Mouse (Mus musculus): ENCODE results near the gene Dnajc25. TPM values are rescaled to one million over a fixed set of nuclear protein-coding genes. Genes with fewer than 3 reads are reported as not detected.

The Dnajc25 gene
- polyA plus RNA-seq (2012; ENCODE audit: low replicate concordance): 3.0 and 4.6 TPM in 2 replicates

DNA sequence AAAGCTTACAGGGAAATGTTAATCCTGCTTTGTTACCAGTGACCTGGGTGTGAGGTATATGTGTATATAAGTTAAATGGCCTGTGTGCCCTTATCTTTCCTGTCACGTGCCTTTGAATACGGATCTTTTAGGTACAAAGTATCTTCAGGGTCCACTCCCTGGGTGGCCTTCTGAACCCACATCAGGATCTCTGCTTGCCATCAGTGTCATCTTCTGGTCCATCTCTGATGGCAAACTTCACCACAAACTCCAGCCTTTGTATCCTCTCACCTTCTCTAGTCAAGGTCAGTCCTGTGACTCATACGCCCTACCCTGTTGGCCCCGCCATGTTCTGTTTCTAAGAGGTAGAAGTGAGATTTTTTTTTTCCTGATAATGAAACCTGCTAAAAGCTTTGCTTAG, at the start of gene Dnajc25:
Dnajc25 (plus strand) TSS at position 301 of the 400 bp plus-strand sequence.

GRCm38 (mm10) chr4:58986540-58987190, 8.2 kb upstream of the Dnajc25 start, which contains the start of gene Ptgr1:
TSS of gene Ptgr1 (minus strand) at chr4:58987119.

DNA sequence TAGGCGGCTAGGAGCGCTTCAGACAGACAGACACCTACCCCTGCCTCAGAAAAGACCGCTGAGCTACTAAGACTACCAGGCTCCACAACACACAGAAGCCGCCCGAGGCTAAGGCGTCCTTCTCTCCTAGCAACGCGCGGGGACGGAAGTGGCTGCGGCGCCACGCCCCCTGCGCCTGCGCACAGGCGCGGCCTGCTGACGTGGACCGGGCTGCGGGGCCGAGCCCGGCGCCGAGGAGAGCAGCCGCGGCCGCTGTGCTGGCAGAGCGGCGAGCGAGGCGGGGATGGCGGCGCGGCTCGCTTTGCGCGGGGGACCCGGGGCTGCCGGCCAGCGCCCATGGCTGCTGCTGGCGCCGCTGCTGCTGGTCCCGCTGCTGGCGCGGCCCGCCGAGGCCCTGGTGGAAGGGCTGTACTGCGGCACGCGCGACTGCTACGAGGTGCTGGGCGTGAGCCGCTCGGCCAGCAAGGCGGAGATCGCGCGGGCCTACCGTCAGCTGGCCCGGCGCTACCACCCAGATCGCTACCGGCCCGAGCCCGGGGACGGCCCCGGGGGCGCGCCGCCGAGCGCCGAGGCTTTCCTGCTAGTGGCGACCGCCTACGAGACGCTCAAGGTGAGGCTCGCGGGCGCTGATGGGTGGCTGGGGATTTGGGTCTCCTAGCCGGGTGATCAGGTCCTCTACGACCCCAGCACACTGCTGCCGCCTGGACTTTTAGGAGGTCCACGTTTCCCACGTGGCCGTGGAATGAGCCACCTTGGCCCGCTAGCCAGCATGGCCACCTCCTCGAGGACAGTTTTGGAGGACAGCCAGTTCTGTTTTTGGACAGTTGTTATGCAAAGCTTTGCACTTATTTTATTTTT, 8.3 kb downstream of the Dnajc25 start, which contains the start of gene Gm20503:
Gm20503 (plus strand) TSS at position 263 of the 858 bp plus-strand sequence.

GRCm38 (mm10) chr4:59034918-59035785, 40.3 kb downstream of the Dnajc25 start, which contains the start of gene Gng10:
TSS of gene Gng10 (plus strand) at chr4:59035088.

Other genes with a start within 250 kb of the Dnajc25 start
- not detected in 2 replicates for gene Olfr267, start 207.3 kb upstream of the Dnajc25 start, polyA plus RNA-seq (2012; ENCODE audit: low replicate concordance)
- 16.4 and 33.5 TPM in 2 replicates for gene Ecpas, start 82.3 kb upstream of the Dnajc25 start, polyA plus RNA-seq (2012; ENCODE audit: low replicate concordance)
- gene Zkscan16, start 51.4 kb upstream of the Dnajc25 start, polyA plus RNA-seq (2012; ENCODE audit: low replicate concordance): not detected in 2 replicates
- 0.11 and 0.28 TPM in 2 replicates for gene Ptgr1, start 7.9 kb upstream of the Dnajc25 start, polyA plus RNA-seq (2012; ENCODE audit: low replicate concordance)
- gene Gm20503, start 8.1 kb downstream of the Dnajc25 start, polyA plus RNA-seq (2012; ENCODE audit: low replicate concordance): not detected in 2 replicates
- 38.5 and 79.7 TPM in 2 replicates for gene Gng10, start 40.0 kb downstream of the Dnajc25 start, polyA plus RNA-seq (2012; ENCODE audit: low replicate concordance)
- not detected in 2 replicates for gene AI481877, start 143.9 kb downstream of the Dnajc25 start, polyA plus RNA-seq (2012; ENCODE audit: low replicate concordance)
- 48.4 and 59.1 TPM in 2 replicates for gene Ugcg, start 194.2 kb downstream of the Dnajc25 start, polyA plus RNA-seq (2012; ENCODE audit: low replicate concordance)